Mouse (Mus musculus): ENCODE data around the gene Kdm5b.
A peak's percentile ranks its signal among the peaks of the same experiment; 100 is the strongest.

The Kdm5b gene

GRCm38 (mm10) chr1:134551869-134552268 lies 8.1 kb upstream of the Kdm5b start:
- no peak for DNase-seq

DNA sequence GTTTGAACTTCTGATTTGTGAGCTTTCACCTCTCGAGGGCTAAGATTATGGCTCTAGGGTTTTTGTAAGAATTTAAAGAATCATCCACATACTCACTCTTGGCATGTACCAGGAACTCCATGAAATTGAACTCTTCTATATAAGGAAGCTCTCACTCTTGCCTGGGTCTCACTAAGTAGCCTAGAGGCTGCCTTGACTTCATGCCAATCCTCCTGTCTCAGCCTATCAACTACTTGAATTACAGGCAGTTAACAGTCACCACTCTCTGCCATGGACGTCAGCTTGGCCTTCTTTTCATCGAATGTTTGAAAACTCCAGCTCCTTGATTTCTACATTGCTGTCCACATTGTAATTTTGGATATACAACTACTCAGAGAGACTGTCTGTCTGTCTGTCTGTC lies 7.6 kb upstream of the Kdm5b start:
- DNase-seq = no peak

DNA sequence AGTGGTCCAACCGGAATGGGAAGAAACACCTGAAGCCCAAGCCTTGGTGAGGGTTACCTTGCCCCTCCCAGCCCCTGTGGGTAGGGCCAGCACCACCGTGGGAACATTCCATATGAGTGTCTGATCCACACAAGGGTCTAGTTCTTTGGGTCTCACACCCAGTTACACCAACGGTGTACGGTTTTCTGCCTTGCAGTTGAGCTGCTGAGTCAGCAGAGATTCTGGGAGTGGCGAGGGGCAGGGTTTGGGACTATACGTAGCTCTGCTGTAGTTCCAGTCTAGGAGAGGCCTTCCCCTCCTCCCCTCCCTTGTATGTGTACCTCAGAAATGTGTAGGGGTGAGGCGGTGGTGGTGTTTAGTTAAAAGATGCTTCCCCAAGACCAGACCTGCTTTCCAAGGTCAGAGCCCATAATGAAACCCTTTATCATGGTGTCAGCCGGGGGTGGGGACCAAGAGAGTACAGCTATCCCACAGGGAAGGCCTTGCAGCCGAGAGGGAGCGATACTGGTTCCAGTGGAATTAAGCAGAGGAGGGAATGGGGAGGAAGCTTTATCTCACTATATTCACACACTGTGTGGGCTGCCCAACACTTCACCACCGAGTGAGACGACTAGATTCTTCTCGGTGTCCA lies 4.6 kb upstream of the Kdm5b start:
- no peak for DNase-seq

- peak; percentile 22 for DNase-seq
Measured at GRCm38 (mm10) chr1:134555871-134556670, 3.9 kb upstream of the Kdm5b start.

DNA sequence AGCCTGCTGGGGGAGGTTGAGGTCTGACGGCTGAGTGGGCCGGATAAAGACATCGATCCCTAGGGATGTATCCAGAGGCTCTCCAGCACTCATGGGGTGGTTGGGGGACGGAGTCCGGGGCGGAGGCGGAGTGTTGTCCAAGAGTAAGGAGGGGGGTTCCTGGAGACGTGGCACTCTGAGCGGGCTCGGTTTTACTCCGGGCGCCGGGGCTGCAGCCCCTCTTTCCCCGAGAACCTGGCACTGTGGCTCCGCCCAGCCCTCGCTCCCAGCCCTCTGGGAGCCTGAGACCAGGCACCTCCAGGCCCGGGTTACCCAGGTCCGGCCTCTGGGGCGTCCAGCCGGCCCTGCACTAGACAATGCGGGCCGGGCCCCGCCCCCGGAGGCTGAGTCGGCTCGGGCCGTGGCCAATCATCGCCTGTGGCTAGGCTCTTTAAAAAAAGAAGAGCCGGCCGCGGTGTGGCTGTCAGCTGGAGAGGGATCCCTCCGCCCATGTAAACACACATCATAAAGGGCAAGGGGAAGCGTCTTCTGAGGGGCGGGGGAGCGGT lies 3.2 kb upstream of the Kdm5b start:
- DNase-seq = peak; percentile 95

- no peak for DNase-seq
Measured at GRCm38 (mm10) chr1:134558511-134558910, 1.5 kb upstream of the Kdm5b start.

DNA sequence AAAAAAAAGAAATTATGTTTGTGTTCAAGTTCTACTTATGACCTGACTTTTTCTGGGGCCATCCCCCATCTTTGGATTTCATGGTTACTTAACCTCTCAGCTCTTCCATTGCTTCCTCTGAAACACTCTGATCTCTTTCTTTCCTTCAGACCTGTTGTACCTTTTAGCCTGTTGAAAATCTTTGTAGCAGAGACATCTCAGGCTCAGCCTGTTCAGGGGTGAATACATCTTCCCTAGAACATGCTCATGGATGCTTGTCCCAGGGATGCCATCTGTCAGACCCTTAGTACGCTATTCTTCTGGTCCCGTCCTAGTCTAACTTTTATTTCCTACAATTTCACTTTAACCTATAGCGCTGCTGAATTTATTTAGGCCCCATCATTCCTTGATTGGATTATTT lies 745 bp upstream of the Kdm5b start:
- DNase-seq = no peak

DNA sequence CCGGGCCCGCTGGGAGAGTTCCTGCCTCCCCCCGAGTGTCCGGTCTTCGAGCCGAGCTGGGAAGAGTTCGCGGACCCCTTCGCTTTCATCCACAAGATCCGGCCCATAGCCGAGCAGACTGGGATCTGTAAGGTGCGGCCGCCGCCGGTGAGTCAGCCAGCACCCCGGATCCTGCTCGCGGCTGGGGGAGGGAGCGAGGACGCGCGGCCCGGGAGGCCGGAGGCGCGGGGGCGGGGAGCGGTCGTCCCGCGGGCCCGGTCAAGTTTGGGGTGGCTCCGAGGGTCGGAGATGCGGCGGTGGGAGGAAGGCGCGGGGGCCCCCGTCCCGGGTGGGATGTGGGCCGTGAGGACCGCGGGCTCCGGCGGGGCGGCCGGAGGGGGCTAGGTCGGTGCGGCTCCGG lies 425 bp downstream of the Kdm5b start:
- DNase-seq = no peak

DNA sequence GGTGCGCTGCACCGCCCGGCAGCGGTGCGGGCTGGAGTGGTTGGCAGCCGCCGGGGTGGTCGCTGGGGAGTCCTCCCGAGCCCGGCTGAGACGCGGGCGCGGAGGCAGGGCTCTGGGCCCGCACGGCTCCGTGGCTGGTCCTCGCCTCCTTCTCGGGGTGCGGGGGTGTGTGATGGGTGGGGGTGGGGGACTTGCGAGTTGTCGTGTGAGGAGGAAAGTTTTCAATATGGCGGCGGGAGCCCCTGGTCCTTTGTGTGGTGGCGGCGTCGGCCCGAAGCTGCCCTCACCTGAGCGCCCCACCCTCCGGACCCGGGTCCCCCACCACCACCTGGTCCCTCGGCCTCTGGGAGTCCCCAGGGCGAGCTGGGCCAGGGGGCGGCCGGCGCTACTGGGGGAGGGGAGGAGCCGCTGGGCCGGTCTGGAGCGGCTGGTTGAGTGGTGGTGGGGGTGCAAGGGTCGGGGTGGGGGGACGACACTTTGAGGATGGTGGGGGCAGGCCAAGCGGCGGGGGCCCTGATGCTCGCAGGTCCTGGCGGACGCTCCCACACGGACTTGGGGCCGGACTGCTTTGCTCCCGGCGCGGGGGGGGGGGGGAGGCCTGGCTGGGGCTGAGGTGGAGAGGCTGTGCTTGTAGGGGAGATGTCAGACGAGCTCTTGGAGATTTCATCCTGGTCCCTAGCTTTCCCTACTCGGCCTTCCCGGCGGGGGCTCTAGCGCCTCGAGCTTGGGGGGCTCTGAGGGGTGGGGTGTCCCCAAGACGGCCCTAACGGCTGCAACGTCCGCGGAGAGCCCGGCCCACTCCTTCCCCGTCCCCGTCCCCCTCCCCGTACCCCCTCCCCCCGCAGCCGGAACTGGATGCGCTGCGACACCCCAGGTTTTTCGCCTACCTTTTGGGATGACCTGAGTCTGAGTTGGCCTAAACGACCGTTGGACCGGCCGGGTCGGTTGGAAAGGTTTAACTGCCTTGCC lies 1.1 kb downstream of the Kdm5b start:
- peak; percentile 25 for DNase-seq

- DNase-seq = no peak
Measured at GRCm38 (mm10) chr1:134561770-134562143, 1.8 kb downstream of the Kdm5b start.

DNA sequence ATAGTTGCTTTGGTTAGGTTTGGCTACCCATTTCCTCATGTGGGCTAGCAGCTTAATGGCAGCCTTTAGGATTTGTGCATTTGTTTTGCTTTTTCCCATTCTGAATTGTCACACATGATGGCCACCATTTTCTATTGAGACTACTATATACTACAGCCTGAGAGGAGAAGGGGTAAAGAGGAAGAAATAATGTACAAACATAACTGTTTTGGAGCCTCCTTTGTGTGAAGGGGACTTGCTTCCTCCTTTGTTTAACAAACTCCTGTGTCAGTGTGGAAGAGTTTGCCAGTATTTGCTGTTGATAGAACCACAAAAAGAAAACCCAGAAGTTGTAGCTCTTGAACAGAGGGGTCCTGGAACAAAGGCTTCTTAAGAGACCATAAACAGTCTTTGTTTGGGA lies 2.5 kb downstream of the Kdm5b start:
- DNase-seq = no peak

DNA sequence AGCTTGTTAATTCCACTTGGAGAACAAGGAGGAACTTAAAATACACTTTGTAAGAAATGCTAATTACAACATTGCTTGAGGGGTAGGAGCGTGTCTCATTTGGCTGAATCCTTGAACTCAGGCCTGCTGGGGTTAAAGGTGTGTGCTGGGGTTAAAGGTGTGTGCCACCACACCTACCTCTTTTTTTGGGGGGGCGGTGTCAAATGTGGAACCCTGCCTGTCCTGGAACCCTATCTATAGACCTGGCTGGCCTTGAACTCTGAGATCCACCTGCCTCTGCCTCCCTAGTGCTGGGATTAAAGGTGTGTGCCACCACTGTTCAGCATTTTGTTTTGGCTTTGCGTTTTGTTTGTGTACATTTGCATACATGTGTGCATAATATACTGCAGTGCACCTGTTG lies 3.8 kb downstream of the Kdm5b start:
- no peak for DNase-seq

GRCm38 (mm10) chr1:134567511-134567910 lies 7.5 kb downstream of the Kdm5b start:
- no peak for DNase-seq

DNA sequence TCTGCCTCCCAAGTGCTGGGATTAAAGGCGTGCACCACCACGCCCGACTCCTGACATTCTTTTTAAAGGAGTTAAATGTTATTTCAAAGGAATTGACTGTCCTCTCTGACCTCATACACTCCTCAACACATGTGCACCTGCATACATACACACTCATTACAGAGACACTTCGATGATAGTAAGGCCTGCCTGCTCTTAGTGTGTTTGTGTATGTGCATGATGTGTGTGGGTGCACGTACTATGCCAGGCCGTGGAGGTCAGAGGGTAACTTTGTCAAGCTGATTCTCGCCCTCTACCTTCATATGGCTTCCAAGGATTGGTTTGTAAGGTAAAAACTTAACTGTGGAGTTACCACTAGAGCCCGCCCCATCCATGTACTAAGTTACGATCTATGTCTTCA lies 10.2 kb downstream of the Kdm5b start:
- DNase-seq = no peak

DNA sequence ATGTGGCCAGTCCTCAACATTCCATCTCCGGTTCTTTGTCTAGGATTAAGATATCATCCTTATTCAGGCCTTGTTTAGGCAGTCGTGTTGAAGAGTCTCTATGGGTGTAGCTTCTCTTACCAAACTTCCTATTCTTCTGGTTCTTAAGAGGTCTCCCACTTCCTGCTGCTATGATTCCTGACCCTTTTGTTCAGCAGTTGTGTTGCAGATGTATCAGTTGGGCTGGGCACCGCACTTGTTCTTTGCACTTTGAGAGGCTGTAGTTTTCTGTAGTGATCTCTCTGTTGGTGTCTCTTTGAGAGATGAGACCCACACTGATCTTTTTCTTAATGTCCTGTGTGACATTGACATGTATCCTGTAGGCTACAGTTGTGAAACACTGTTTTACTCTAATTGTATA lies 10.7 kb downstream of the Kdm5b start:
- no peak for DNase-seq

GRCm38 (mm10) chr1:134573300-134573931 lies 13.4 kb downstream of the Kdm5b start:
- no peak for DNase-seq

DNA sequence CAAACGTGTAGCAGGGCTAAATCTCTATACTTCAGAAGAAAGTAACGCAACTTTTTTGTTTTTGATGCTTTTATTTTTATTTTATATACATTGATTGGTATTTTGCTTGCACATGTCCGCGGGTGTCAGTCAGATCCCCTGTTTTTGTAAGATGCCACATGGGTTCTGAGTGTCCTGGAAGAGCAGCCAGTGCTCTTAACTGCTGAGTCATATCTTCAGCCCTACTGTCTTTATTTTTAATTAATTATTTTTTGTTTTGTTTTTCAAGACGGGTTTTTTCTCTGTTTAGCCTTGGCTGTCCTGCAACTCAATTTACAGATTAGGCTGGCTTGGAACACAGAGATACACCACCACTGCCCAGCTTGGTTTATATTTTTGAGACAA lies 14.0 kb downstream of the Kdm5b start:
- no peak for DNase-seq

- DNase-seq = no peak
Measured at GRCm38 (mm10) chr1:134577384-134578120, 17.6 kb downstream of the Kdm5b start.

DNA sequence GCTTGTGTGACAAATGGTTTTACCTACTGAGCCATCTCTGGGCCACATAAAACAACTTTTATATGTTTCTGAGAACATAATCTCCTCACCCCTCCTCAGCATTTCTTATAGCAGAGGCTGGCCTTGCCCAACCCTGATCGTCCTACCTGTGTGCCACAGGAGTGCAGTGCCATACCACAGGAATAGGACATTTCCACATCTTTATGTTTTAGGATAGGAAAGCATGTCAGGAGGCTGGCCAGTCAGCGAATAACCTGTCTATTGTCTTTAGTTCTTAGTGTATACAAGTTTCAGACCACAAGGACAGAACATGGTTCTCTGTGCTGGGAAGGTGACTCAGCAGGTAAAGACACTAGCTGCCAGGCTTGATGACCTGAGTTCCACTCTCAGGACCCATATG lies 20.8 kb downstream of the Kdm5b start:
- no peak for DNase-seq

DNA sequence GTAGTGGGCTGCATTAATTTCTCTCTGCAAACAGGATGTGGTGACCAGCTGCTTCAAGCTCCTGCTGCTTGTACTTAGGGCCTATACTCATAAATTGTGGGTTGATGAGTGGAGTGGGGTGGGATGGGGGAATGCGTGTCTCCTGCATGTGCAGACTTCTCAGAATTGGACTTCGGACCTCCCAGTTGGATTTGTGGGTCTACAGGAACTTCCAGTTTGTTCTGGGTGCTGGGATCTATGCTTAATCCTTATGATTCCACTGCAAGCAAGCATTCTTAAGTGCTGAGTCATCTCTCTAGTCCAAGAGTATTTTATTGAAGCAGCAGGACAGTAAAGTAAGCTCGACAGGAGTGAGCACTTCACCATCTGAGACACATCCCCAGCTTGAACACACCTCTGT lies 23.6 kb downstream of the Kdm5b start:
- no peak for DNase-seq

DNA sequence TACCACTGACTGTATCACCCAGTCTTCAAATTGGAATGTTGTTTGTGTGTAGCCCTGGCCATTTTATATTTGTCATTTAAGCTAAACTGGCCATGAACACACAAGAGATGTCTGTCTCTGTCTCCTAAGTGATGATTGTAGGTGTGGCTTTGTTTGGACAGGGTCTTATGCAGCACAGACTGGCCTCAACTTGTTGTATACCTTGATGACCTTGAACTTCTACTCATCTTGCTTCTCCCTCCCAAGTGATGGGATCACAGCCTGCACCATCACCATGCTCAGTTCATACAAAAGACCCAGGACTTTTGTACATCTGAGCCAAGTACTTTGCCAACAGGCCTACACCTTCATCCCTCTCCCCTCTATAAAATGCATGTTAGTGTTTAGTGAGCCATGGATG lies 29.7 kb downstream of the Kdm5b start:
- no peak for DNase-seq

- DNase-seq = no peak
Measured at GRCm38 (mm10) chr1:134591773-134592172, 31.8 kb downstream of the Kdm5b start.

All from cerebellum, adult 8-10 months (tissue).